In genomic region chr5:143464100-143464756, GRCm38 (mm10) we compare ENCODE assay signal across 7 mouse cellular contexts. TPM values are rescaled to one million over a fixed set of nuclear protein-coding genes. Genes with fewer than 3 reads are reported as not detected.
DNase-seq lines count a peak whose midpoint lies in the region; ATAC-seq lines count a peak whose summit lies in the region.

Gene Daglb, plus strand, starts transcription at chr5:143464584.

- H3K27ac ChIP-seq in embryonic facial prominence, embryonic 10.5 days (replicated peaks) = peak within 1 kb of the TSS; percentile 83
- peak within 1 kb of the TSS; percentile 78 for H3K27ac ChIP-seq in limb, embryonic 10.5 days
- H3K27ac ChIP-seq in midbrain, embryonic 13.5 days = peak within 1 kb of the TSS; percentile 68

- H3K9me3 ChIP-seq in embryonic facial prominence, embryonic 10.5 days = no peaks in the 10 kb centered on the region
- no peaks in the 10 kb centered on the region for H3K9me3 ChIP-seq in limb, embryonic 10.5 days (replicated peaks)
- H3K9me3 ChIP-seq in midbrain, embryonic 13.5 days = no peaks in the 10 kb centered on the region

- peaks cover 28% of the 10 kb centered on the region for H3K36me3 ChIP-seq in embryonic facial prominence, embryonic 10.5 days (replicated peaks)
- H3K36me3 ChIP-seq in limb, embryonic 10.5 days = peaks cover 23% of the 10 kb centered on the region
- peaks cover 22% of the 10 kb centered on the region for H3K36me3 ChIP-seq in midbrain, embryonic 13.5 days

- H3K4me3 ChIP-seq in embryonic facial prominence, embryonic 10.5 days = peak within 1 kb of the TSS; percentile 83
- peak within 1 kb of the TSS; percentile 70 for H3K4me3 ChIP-seq in limb, embryonic 10.5 days
- peak within 1 kb of the TSS; percentile 76 for H3K4me3 ChIP-seq in midbrain, embryonic 13.5 days (replicated peaks)

- H3K9ac ChIP-seq in midbrain, embryonic 13.5 days (replicated peaks) = peak within 1 kb of the TSS; percentile 81

- peak; percentile 94 for DNase-seq in adrenal gland, postnatal 10 days
- DNase-seq in embryonic facial prominence, embryonic 10.5 days (ENCODE audit: low spot score) = peak; percentile 92
- DNase-seq in kidney, adult 11 months = peak; percentile 83
- peak; percentile 90 for DNase-seq in limb, embryonic 10.5 days (ENCODE audit: low spot score)
- peak; percentile 76 for DNase-seq in spleen, adult 12 weeks (ENCODE audit: low spot score)

- H3K27me3 ChIP-seq in embryonic facial prominence, embryonic 10.5 days (replicated peaks; ENCODE audit: low read depth, poor library complexity, severe bottlenecking) = peaks cover 15% of the 10 kb centered on the region; the same call in 1 of the 2 replicates
- H3K27me3 ChIP-seq in limb, embryonic 10.5 days (ENCODE audit: low read depth, poor library complexity, severe bottlenecking) = 0 out of 2 replicates have a peak, but pooled peaks cover 15% of the 10 kb centered on the region
- H3K27me3 ChIP-seq in midbrain, embryonic 13.5 days = 0 out of 2 replicates have a peak, but pooled peaks cover 5% of the 10 kb centered on the region

- 2% methylated on average over 43 of the region's 43 CpGs for WGBS in embryonic facial prominence, embryonic 10.5 days
- WGBS in limb, embryonic 10.5 days = 2% methylated on average over 43 of the region's 43 CpGs
- whole genome bisulfite sequencing in midbrain, embryonic 13.5 days = 4% methylated on average over 43 of the region's 43 CpGs

- ATAC-seq in granulocyte monocyte progenitor cell, adult 5-6 weeks (replicated peaks; ENCODE audit: poor library complexity, severe bottlenecking) = peak; percentile 87
- peak; percentile 98 for ATAC-seq in midbrain, embryonic 13.5 days

- peaks cover 17% of the 10 kb centered on the region for H3K4me1 ChIP-seq in embryonic facial prominence, embryonic 10.5 days
- peaks cover 19% of the 10 kb centered on the region for H3K4me1 ChIP-seq in limb, embryonic 10.5 days
- H3K4me1 ChIP-seq in midbrain, embryonic 13.5 days (replicated peaks) = peaks cover 23% of the 10 kb centered on the region

- peak within 1 kb of the TSS; percentile 81 for H3K4me2 ChIP-seq in midbrain, embryonic 13.5 days (replicated peaks)

RNA-seq across cellular contexts. Expression of gene Daglb, which starts in this region (rescaled TPM):
- 10 to 100 TPM in 1 of 2 experiments, 1 to 10 TPM in 1; 8.8 to 10.7 TPM for total RNA-seq in adrenal gland, postnatal 10 days (2021)
- 12.4 and 12.6 TPM in 2 replicates for polyA plus RNA-seq in embryonic facial prominence, embryonic 10.5 days (2016; fragmentation: Nextera tagmentation; extraction: Ambion mirVana)
- total RNA-seq in granulocyte monocyte progenitor cell, adult 5-6 weeks (2014; fragmentation: Nextera tagmentation) = 11.7 and 22.8 TPM in 2 replicates
- 24.1 and 25.0 TPM in 2 replicates for total RNA-seq in granulocyte monocyte progenitor cell, adult 5-6 weeks (2017)
- polyA plus RNA-seq in limb, embryonic 10.5 days (2016; fragmentation: Nextera tagmentation; extraction: Ambion mirVana) = 10.5 and 10.6 TPM in 2 replicates
- polyA plus RNA-seq in midbrain, embryonic 13.5 days (2015; fragmentation: Nextera tagmentation; extraction: Ambion mirVana) = 16.9 and 17.5 TPM in 2 replicates

Comparison
In these comparisons a context has a peak if more than half of its experiments do, and no peak if none do; other contexts are left out.
1. Peak in every context shown above with its lines: DNase-seq, ATAC-seq, H3K4me3 ChIP-seq and H3K27ac ChIP-seq.